Mouse (Mus musculus): Measurements from ENCODE around the gene Hoxb5.

GRCm38 (mm10) chr11:96260310-96260970 is 42.7 kb upstream of the Hoxb5 start:
- TF ChIP-seq GATA1 (IDR thresholded peaks at IDR 0.05; ENCODE audit: low read length) (no peak), TAL1 (IDR thresholded peaks at IDR 0.05; ENCODE audit: low read length) (no peak)

Data from erythroblast, embryonic 14.5 days (primary cell).